Mouse (Mus musculus) gastrocnemius, postnatal 4 days (tissue): ENCODE data around the gene Slc16a1. TPM values are rescaled to one million over a fixed set of nuclear protein-coding genes. Genes with fewer than 3 reads are reported as not detected.

Experiments used
- DNase-seq, 2 experiments: peaks; one replicate each; pipeline ENCODE4 v3.0.0; 2021 to 2022; ENCODE audit warnings: low spot score in 2 of 2, mixed read lengths in 2 of 2
- long read RNA-seq, 2 experiments: library from polyadenylated mRNA; stranded (forward); transcript quantifications; one replicate each; pipeline ENCODE4 v2.0.0; 2021
- total RNA-seq, 2 experiments: library from RNA; stranded (reverse); gene quantifications; 2 replicates each; pipeline ENCODE4 v1.2.3; 2021

Gene Slc16a1
- total RNA-seq = 10 to 100 TPM; 28.5 to 36.1 TPM
- long read RNA-seq, experiment 1, full-length matches to known transcripts = 35 of 46 reads
- long read RNA-seq, experiment 1, partial matches to known transcripts = 9 of 46 reads
- long read RNA-seq, experiment 1, other reads (novel, unspliced or antisense) = 2 of 46 reads
- long read RNA-seq, experiment 2, full-length matches to known transcripts = 40 of 43 reads
- long read RNA-seq, experiment 2, partial matches to known transcripts = 2 of 43 reads
- long read RNA-seq, experiment 2, other reads (novel, unspliced or antisense) = 1 of 43 reads

DNA sequence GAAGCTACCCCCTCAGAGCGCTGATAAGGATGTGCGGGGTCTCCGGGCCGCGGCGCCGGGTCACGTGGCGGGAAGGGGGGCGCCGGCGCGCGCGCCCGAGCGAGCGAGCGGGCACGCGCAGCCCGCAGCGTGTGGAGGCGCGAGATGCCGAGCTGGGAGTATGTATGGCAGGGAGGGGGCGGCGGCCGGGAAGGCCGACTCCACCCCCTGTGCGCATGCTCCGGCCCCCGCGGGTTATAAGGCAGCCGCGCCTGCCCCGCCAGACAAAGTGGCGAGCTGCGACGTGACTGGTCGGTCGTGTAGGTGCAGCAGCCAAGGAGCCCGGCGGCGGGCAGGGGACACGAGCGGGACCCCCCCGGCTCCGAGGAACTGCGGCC lies at the start of gene Slc16a1:
TSS of gene Slc16a1 (plus strand) at position 266 of the 377 bp plus-strand sequence.
- peak; percentile 86 to 94 for DNase-seq

DNA sequence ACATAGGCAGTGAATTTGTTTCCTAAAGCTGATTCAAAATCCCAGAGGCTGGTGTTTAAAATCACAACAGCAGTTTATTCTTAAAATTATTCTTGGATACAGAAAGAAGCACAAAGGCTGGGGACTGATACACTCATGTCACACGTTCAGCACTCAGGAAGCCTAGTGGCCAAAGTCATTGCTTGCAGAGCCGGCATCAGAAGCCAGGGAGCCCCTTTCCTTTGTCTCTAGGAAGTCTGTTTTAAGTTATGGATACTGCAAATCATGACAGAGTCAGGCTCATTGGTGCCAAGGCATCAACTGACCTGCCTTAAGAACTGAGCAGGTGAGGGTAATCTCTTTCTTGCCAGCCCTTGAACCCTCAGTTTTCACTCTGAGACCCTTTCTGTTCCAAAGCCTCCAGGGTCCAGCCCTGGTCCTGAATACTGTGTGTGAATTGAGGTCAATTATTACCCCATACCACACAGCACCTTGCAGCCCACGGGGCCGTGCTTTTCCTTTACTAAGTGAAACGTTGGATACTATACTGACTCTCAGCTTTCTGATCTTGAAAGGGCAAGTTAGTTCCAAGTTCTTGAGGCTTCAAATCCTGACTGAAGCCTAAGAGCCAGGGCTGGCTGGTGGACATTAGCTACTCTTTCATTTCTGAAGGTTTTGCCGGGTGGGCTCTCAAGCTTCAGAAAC lies 41.9 kb upstream of the Slc16a1 start:
- DNase-seq = no peak

GRCm38 (mm10) chr3:104597135-104597764 lies 41.2 kb upstream of the Slc16a1 start:
- peak; percentile 58 to 82 for DNase-seq

- peak in 1 of 2 experiments; percentile 13 for DNase-seq
Observed at GRCm38 (mm10) chr3:104599296-104600150, 38.9 kb upstream of the Slc16a1 start.

DNA sequence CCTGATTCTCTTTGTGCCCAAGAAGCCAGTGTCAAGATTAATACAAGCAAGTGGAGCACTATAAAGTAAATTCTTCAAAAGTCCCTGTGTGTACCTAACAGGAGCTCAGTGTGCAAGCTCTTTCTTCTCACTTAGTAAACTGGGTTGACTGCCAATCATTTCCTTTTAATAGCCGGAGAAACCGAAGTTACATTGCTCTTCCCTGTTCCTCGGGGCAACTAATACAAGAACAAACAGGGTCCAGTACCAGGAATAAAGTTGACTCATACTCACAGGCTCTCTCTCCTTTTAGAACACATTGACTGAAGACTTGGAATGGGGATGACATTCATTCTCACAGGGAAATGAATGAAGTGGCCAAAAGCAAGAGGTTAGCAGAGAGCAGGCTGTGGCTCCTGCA lies 37.8 kb upstream of the Slc16a1 start:
- no peak for DNase-seq

GRCm38 (mm10) chr3:104601680-104602079 lies 36.8 kb upstream of the Slc16a1 start:
- DNase-seq = no peak

DNA sequence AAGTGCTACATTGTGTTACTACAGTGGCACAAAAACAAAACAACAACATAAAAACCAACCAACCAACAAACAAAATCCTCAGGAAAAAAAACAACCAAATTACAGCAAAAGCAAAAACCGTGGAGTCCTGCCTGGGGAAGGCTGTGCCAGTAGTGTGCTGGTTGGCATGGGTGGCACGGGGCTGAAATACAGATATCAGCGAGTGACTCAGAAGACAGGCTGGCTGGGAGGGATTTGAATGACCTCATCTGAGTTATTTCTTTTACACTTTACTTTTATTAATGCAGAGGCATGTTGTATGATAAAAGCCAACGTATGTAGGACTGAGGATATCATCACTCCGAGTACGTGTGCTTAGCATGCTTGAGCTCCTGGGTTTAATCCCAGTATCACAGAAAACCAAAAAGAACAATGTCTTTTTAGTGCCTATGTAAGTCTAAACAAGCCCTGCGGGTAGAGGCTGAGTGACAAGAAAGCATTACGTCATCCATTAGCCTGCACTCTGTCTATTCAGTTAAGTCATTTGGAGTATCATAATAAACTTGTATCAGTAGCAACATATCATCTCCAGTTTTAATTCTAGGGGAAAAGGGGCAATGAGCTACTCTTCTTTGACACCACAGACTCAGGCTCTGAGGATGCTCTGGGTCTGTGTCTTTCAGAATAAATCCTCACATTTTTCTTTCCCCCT lies 28.6 kb upstream of the Slc16a1 start:
- no peak for DNase-seq

DNA sequence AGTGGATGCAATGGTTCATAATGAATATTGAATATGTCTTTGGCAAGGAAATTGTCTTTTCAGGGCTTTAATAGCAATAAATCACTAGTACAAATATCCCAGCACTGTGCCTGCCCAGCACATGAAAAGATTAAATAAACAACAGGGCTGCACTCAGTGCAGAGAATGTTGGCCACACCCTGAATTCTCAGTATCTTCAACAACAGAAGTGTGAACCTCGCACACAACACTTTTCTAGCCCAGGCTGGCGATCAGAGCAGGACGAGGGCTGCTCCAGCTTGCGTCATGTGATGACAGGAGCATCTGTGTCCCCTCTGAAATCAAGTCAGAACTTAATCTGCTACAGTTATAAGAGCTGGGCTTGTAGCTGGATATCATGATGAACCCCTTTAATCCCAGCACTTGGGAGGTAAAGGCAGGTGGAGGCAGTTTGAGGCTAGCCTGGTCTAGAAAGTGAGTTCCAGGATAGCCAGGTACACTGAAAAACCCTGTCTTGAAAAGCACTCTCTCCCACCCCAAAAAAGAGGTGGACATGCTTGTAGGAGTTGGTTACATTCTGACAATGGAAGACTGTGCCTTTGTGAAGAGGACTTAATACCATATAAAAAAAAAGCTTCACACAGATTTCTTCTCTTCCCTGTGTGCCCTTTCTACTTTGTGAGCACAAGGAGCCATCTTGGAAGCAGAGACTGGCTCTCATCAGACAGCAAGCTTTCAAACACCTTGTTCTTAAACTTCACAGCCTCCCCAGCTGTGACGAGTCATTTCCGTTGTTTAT lies 27.8 kb upstream of the Slc16a1 start:
- DNase-seq = no peak

- no peak for DNase-seq
Observed at GRCm38 (mm10) chr3:104611951-104612350, 26.5 kb upstream of the Slc16a1 start.

DNA sequence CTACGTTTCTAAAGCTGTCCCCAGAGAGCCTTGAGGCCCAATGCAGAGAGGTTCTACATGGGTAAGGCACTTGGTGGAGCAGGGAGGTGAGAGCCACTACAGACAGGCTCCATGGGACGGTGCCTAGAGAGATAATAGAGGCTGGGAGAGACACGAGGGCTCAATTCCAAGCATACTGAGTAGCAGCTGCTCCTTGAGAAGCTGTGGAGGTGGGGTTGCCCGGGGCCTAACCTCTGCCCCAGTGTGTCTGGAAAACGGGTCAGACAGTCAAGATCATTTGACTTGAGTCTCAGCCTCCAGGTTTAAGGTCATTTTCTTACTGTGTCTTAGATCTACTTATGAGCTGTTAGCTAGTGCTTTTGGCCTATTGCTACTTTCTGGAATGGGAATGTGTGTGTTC lies 25.4 kb upstream of the Slc16a1 start:
- no peak for DNase-seq

GRCm38 (mm10) chr3:104614081-104614480 lies 24.4 kb upstream of the Slc16a1 start:
- no peak for DNase-seq

DNA sequence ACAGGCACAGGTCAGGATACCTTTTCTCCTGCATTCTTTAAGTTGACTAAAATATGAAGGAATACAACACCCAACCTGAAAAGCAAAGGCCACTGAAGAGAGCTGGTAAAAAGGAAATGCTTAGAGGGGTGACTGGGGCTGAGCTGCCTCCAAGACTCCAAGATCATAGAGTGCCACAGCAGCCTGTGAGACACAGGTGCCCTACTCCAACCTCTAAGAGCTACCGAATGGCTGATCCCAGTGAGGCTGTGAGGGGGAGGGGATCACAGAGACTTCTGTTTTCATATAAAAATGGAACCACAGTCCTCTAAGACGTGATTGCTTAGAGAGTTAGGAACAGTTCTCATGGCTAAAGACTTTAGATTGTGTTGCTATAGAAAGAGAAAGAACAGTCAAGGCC lies 23.3 kb upstream of the Slc16a1 start:
- no peak for DNase-seq

GRCm38 (mm10) chr3:104616155-104616554 lies 22.3 kb upstream of the Slc16a1 start:
- DNase-seq = no peak

DNA sequence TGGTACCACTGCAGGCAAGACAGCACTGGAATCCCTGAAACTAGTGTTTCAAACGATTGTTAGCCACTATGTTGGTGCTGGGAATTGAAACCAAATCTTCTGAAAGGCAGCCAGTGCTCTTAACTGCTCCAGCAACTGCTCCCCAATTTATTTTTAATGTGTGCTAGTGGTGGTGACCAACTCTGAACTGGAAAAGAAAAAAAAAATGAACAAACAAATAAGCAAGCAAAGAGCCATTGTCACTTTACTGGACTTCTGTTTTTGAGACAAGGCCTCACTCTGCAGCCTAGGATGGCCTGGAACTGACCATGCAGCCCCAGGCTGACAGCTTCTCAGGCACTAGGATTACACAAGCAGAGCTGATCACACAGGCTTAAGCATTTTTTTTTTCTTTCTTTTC lies 16.6 kb upstream of the Slc16a1 start:
- DNase-seq = no peak

DNA sequence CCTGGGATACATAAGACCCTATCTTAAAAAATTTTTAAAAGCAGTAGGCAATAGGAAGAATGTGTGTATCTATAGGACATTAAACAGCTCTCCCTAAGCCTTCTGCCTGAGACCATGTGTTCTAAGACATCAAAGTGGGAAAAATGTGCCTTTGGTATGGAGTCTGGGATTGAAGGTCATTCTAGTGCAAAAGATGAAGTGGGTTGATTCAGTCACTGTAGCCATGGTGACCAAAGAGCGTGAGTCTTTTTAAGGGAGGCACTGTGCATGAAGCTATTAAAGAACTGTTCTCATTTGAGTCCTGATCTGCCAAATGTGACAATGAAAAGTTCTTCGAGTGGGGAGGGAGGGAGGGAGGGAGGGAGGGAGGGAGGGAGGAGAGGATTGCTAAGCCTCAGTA lies 8.7 kb upstream of the Slc16a1 start:
- no peak for DNase-seq

DNA sequence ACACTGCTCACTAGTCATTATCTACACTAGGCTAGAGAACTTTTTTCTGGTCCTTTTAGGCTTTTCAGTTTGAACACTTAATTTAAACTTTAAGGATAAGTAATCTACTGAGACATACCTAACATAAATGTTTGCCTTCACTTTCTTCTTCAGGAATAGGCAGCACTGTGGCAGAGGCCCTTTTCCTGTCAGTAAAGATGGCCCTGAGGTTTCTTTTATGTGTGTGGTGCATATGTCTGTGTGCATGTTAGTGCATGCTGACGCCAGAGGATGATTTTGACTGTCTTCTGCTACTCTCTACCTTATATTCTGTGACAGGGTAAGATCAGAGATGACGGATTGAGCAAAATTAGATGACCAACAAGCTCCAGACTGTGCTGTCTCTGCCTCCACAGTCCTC lies 7.5 kb upstream of the Slc16a1 start:
- DNase-seq = no peak

DNA sequence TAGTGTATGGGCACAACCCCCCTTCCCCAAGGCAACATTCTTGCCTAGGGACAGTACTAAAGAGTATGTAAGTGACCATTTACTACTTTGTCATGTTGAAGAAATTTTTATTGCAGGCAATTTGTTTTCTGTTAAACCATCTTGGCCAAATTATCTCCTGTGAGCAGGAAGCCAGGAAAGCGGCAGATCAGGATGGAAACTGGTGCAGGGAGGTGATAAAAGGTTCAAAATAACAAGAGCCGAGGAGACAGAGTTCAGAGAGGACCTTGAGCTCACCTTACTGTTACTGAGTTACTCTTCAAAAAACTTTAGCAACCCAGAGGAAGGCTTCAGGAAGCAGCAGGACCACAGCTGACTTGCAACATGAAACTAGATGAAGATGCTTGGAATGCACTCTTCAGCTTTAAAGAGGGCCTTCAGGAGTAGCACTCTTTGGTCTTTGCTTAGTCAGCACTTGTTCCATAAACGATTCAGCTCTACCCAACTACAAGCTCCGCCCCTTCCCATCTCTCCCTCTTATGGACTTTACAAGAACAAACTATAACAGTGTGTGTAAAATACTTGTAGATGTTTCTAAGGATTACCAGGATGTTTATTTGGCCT lies 5.8 kb upstream of the Slc16a1 start:
- DNase-seq = no peak

- no peak for DNase-seq
Observed at GRCm38 (mm10) chr3:104636491-104636890, 2.0 kb upstream of the Slc16a1 start.
